Mouse (Mus musculus): ENCODE measurements around the gene Cuedc2.

GRCm38 (mm10) chr19:46338331-46338936, at the start of gene Cuedc2:
- TF ChIP-seq POLR2A (IDR thresholded peaks at IDR 0.05; ENCODE audit: low read depth, low read length) (no peak), CTCF (conservative IDR thresholded peaks at IDR 0.05; ENCODE audit: insufficient read depth, insufficient read length, low read depth, low read length) (peak; percentile 49)

All from kidney, adult 2 months (tissue).